Mouse (Mus musculus) embryonic fibroblast, embryonic 13.5 days (primary cell): Measurements from ENCODE around the gene Gfra1.

Experiments
- CTCF ChIP-seq: IDR thresholded peaks from 2 replicates; pipeline ENCODE4 v1.5.1; 2011; ENCODE audit warnings: mild to moderate bottlenecking, control low read depth, low read length, moderate library complexity, borderline replicate concordance; ENCODE audit not compliant: insufficient read depth
- POLR2A ChIP-seq: IDR thresholded peaks from 2 replicates; pipeline ENCODE4 v1.6.1; 2011; ENCODE audit warnings: low read depth, mild to moderate bottlenecking, control low read depth, low read length, moderate library complexity

GRCm38 (mm10) chr19:58205470-58205869 lies 250.2 kb downstream of the Gfra1 start:
- TF ChIP-seq CTCF (no peak), POLR2A (no peak)
